Mouse (Mus musculus): ENCODE data around the gene Wdr83os. TPM values are rescaled to one million over a fixed set of nuclear protein-coding genes. Genes with fewer than 3 reads are reported as not detected.
"Not testable (repeated sequence)": the region's sequence is repeated elsewhere in the genome, so short reads cannot be mapped to it uniquely, and the experiment has no call there.

Gene Wdr83os
- polyA plus RNA-seq, 1 experiment, result 102 TPM

DNA sequence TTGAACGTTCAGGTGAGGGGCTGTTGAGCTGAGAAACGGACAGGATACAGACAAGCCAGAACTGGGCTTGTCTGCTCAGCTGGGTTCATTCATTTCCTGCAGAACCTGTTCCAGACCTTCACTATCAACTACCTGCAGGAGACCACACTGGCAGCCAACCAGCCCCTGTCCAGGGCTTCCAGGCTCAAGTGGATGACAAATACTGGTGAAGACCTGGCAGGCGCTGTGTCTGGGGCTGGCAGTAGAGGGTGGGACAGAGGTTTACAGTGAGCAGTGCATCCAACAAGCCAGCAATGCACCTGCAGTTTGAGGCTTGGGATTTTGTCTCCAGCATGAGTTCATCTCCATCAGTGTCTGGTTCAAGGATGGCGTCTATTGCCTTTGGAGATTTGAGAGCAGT, 16.3 kb downstream of the Wdr83os start:
- 89% methylated on average over 4 of the region's 4 CpGs for WGBS
- no peaks in the 10 kb centered on the region for H3K27me3 ChIP-seq (ENCODE audit: control insufficient read depth, insufficient read depth, low read length)
- DNase-seq, result no peak
- no peak overlapping the region for H3K4me3 ChIP-seq (replicated peaks; ENCODE audit: insufficient read depth, low read depth, low read length)
- no peak for TF ChIP-seq POLR2A (IDR thresholded peaks at IDR 0.05; ENCODE audit: borderline replicate concordance, insufficient read depth, low read length)
- TF ChIP-seq CTCF (IDR thresholded peaks at IDR 0.05; ENCODE audit: borderline replicate concordance, insufficient read depth, low read depth, low read length), result no peak
- H3K27ac ChIP-seq (ENCODE audit: insufficient read depth, low read length), result no peak overlapping the region
- no peaks in the 10 kb centered on the region for H3K4me1 ChIP-seq (ENCODE audit: control insufficient read depth, insufficient read depth, low read length)

DNA sequence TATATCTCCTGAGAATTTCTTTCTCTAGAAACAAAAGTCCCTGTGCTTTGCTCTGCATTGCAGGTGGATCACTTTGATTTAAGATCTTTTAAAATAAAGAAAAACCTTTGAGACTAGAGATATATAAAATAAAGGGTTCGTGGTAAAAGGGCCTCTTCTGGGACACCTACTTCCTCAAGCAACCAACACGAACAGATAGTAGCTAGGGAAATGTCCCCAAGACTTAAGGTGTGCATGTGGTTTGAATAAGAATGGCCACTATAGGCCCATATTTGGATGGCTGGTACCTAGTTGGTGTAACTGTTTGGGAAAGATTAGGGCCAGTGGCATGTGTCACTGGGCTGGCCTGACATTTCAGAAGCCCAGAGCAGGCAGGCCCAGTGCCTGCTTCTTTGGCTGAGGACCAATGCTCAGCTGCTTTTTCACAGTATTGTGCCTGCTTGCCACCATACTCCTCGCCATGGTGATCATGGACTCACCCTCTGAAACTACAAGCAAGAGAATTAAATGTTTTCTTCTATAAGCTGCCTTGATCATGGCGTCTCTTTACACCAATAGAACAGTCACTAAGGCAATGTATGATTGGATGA, 19.6 kb downstream of the Wdr83os start:
- Histone ChIP-seq H3K4me1 (ENCODE audit: control insufficient read depth, insufficient read depth, low read length) (no peaks in the 10 kb centered on the region), H3K27me3 (ENCODE audit: control insufficient read depth, insufficient read depth, low read length) (no peaks in the 10 kb centered on the region), H3K4me3 (replicated peaks; ENCODE audit: insufficient read depth, low read depth, low read length) (no peak overlapping the region), H3K27ac (ENCODE audit: insufficient read depth, low read length) (no peak overlapping the region)
- 77% methylated on average over 4 of the region's 4 CpGs for WGBS
- TF ChIP-seq POLR2A (IDR thresholded peaks at IDR 0.05; ENCODE audit: borderline replicate concordance, insufficient read depth, low read length) (no peak), CTCF (IDR thresholded peaks at IDR 0.05; ENCODE audit: borderline replicate concordance, insufficient read depth, low read depth, low read length) (no peak)
- DNase-seq, result no peak

DNA sequence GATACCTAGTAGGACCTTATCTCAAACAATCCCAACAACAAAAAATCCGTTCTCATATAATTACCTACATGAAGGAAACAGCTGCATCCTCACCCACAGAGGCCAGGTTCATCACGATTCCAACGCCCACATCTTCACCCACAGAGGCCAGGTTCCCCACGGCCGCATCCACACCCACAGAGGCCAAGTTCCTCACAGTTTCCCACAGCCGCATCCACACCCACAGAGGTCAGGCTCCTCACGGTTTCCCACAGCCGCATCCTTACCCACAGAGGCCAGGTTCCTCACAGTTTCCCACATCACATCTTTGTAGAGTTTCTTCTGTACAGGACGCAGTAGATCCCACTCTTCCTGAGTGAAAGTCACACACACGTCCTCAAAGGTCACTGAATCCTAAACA, 32.7 kb downstream of the Wdr83os start:
- 93% methylated on average over 10 of the region's 10 CpGs for WGBS
- Histone ChIP-seq H3K27me3 (ENCODE audit: control insufficient read depth, insufficient read depth, low read length) (no peaks in the 10 kb centered on the region; the same call in 1 of the 2 replicates), H3K27ac (ENCODE audit: insufficient read depth, low read length) (no peak overlapping the region), H3K4me1 (ENCODE audit: control insufficient read depth, insufficient read depth, low read length) (no peaks in the 10 kb centered on the region; the same call in 1 of the 2 replicates), H3K4me3 (replicated peaks; ENCODE audit: insufficient read depth, low read depth, low read length) (no peak overlapping the region)
- TF ChIP-seq CTCF (IDR thresholded peaks at IDR 0.05; ENCODE audit: borderline replicate concordance, insufficient read depth, low read depth, low read length), result no peak
- no peak for TF ChIP-seq POLR2A (IDR thresholded peaks at IDR 0.05; ENCODE audit: borderline replicate concordance, insufficient read depth, low read length)
- DNase-seq, result no peak

DNA sequence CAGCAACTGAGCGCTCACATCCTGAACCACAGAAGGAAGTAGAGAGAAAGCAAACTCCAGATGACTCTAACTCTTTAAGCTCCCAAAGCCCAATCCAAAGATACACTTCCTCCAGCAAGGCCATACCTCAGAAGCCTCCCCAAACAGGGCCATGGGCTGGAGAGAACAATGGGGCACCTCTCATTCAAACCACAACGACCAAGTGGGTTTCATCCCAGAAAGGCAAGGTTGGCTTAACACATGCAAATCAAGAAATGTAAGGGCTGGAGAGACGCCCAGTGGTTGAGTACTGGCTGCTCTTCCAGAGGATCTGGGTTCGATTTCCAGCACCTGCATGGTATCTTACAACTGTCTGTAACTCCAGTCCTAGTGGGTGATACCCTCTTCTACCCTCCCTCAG, 35.0 kb downstream of the Wdr83os start:
- Histone ChIP-seq H3K27me3 (ENCODE audit: control insufficient read depth, insufficient read depth, low read length) (no peaks in the 10 kb centered on the region; the same call in 1 of the 2 replicates), H3K27ac (ENCODE audit: insufficient read depth, low read length) (no peak overlapping the region), H3K4me3 (replicated peaks; ENCODE audit: insufficient read depth, low read depth, low read length) (no peak overlapping the region), H3K4me1 (ENCODE audit: control insufficient read depth, insufficient read depth, low read length) (no peaks in the 10 kb centered on the region; the same call in 1 of the 2 replicates)
- no peak for DNase-seq
- TF ChIP-seq POLR2A (IDR thresholded peaks at IDR 0.05; ENCODE audit: borderline replicate concordance, insufficient read depth, low read length), result no peak
- no peak for TF ChIP-seq CTCF (IDR thresholded peaks at IDR 0.05; ENCODE audit: borderline replicate concordance, insufficient read depth, low read depth, low read length)
- WGBS, result 80% methylated on average over 4 of the region's 4 CpGs

DNA sequence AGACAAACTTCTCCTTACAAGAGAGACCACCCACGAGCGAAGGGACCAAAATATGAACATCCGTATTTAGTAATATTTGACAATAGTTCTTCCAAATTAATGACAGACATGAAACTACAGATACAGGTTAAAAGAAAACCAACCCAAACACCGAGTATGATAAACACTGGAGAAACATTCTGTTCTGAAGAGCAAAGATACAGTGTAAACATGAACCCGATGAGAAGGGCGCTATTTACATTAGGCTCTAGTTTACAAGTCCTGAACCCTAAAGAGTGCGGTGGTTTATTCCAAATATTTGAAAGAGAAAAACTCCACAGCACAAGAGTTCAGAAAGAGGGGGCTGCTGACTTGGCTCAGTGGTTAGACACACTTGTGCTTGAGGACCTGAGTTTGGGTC, 36.4 kb downstream of the Wdr83os start:
- TF ChIP-seq CTCF (IDR thresholded peaks at IDR 0.05; ENCODE audit: borderline replicate concordance, insufficient read depth, low read depth, low read length) (no peak), POLR2A (IDR thresholded peaks at IDR 0.05; ENCODE audit: borderline replicate concordance, insufficient read depth, low read length) (no peak)
- H3K4me3 ChIP-seq (replicated peaks; ENCODE audit: insufficient read depth, low read depth, low read length), result no peak overlapping the region
- WGBS, result 95% methylated on average over 7 of the region's 7 CpGs
- no peaks in the 10 kb centered on the region; the same call in 1 of the 2 replicates for H3K4me1 ChIP-seq (ENCODE audit: control insufficient read depth, insufficient read depth, low read length)
- no peak overlapping the region for H3K27ac ChIP-seq (ENCODE audit: insufficient read depth, low read length)
- no peak for DNase-seq
- no peaks in the 10 kb centered on the region for H3K27me3 ChIP-seq (ENCODE audit: control insufficient read depth, insufficient read depth, low read length)

DNA sequence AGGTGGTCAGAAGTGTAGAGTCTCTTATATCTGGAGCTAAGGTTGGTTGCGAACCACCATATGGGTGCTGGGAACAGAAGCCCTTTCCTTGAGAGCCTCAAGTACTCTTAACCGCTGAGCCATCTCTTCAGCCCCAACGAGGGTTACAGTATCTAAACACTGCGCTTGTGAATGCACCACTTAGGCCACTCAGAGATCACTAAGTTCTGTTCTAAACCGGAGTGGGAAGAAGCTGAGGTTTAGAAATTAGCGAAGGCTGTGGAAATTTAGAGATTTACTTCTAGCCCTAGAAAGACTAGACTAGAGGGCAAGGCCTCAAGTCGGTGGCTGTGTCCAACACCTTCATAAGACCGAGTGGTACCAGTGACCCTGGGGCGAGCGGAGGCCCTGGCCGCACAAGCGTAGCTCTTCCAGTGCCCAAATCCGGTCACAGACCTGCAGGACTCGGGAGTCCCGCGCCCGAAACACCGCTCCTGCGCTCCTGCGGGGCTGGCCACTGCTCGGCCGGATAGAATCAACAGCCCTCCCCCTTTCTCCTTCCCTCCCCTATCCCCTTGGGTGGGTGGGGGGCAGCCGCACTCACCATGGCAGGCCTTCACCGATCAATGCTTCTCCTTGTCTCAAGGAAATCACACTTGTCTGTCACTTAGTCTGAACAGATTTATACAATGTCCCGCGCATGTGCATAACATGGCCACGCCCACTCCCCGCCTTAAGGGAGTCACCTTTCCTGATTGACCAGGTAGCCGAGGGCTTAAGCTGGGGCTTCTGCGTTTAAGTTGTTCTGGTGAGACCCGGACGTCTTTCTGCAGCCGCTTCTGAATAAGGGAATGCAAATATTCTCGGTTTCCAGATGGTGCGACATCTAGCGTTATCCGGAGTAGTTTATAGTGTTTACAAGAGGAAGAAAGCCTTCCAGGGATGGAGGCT, 38.8 kb downstream of the Wdr83os start:
- H3K4me3 ChIP-seq (replicated peaks; ENCODE audit: insufficient read depth, low read depth, low read length), result peak overlapping the region; percentile 86
- no peak overlapping the region for H3K27ac ChIP-seq (ENCODE audit: insufficient read depth, low read length)
- H3K27me3 ChIP-seq (ENCODE audit: control insufficient read depth, insufficient read depth, low read length), result no peaks in the 10 kb centered on the region
- no peaks in the 10 kb centered on the region; the same call in 1 of the 2 replicates for H3K4me1 ChIP-seq (ENCODE audit: control insufficient read depth, insufficient read depth, low read length)
- DNase-seq, result peak; percentile 86 to 88
- peak; percentile 1; the same call in 1 of the 2 replicates for TF ChIP-seq CTCF (IDR thresholded peaks at IDR 0.05; ENCODE audit: borderline replicate concordance, insufficient read depth, low read depth, low read length)
- peak; percentile 29; the same call in 1 of the 2 replicates for TF ChIP-seq POLR2A (IDR thresholded peaks at IDR 0.05; ENCODE audit: borderline replicate concordance, insufficient read depth, low read length)
- WGBS, result 8% methylated on average over 37 of the region's 37 CpGs

DNA sequence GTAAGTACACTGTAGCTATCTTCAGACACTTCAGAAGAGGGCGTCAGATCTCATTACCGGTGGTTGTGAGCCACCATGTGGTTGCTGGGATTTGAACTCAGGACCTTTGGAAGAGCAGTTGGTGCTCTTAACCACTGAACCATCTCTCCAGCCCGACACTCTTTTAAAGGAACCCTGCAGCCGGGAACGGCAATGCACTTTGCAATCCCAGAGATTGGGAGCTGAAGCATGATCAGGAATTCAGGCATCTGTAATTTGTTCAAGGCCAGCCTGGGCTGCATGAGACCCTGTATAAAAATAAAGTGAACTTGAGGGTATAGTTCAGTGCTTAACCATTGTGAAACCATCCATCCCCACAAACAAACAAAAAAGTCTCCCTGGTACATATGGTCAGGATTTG, 39.7 kb downstream of the Wdr83os start:
- not testable (repeated sequence) for DNase-seq; H3K27ac ChIP-seq (ENCODE audit: insufficient read depth, low read length); H3K4me3 ChIP-seq (replicated peaks; ENCODE audit: insufficient read depth, low read depth, low read length); H3K27me3 ChIP-seq (ENCODE audit: control insufficient read depth, insufficient read depth, low read length); H3K4me1 ChIP-seq (ENCODE audit: control insufficient read depth, insufficient read depth, low read length)
- 76% methylated on average over 5 of the region's 5 CpGs for WGBS

DNA sequence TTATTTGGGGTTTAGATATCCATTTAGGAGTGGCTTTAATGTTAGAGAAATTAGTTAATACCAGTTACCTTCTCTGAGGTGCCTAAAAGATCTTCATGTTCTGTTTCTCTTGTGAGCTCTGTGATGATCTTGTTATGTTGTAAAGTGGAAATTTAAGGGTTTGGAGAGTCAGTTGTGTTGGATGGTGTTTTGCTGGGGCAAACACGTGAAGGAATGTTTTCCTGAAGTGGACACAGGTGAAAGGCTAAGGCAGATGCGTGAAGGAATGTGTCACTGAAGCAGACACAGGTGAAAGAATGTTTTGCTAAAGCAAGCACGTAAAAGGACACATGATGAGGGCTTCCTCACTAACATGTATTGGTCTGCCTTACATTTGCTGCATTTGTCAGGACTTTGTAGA, 42.5 kb downstream of the Wdr83os start, which contains the start of gene Zfp791:
Gene Zfp791 (minus strand): TSS at position 101 of the 400 bp plus-strand sequence.
- Histone ChIP-seq H3K4me1 (ENCODE audit: control insufficient read depth, insufficient read depth, low read length) (no peaks in the 10 kb centered on the region; the same call in 1 of the 2 replicates), H3K4me3 (replicated peaks; ENCODE audit: insufficient read depth, low read depth, low read length) (no peak within 1 kb of the TSS), H3K27ac (ENCODE audit: insufficient read depth, low read length) (no peak within 1 kb of the TSS), H3K27me3 (ENCODE audit: control insufficient read depth, insufficient read depth, low read length) (no peaks in the 10 kb centered on the region)
- no peak for TF ChIP-seq CTCF (IDR thresholded peaks at IDR 0.05; ENCODE audit: borderline replicate concordance, insufficient read depth, low read depth, low read length)
- no peak for TF ChIP-seq POLR2A (IDR thresholded peaks at IDR 0.05; ENCODE audit: borderline replicate concordance, insufficient read depth, low read length)
- 81% methylated on average over 3 of the region's 3 CpGs for whole genome bisulfite sequencing
- DNase-seq, result no peak
